Mouse (Mus musculus): ENCODE data around the gene Fchsd2.
A peak's percentile ranks its signal among the peaks of the same experiment; 100 is the strongest.

DNA sequence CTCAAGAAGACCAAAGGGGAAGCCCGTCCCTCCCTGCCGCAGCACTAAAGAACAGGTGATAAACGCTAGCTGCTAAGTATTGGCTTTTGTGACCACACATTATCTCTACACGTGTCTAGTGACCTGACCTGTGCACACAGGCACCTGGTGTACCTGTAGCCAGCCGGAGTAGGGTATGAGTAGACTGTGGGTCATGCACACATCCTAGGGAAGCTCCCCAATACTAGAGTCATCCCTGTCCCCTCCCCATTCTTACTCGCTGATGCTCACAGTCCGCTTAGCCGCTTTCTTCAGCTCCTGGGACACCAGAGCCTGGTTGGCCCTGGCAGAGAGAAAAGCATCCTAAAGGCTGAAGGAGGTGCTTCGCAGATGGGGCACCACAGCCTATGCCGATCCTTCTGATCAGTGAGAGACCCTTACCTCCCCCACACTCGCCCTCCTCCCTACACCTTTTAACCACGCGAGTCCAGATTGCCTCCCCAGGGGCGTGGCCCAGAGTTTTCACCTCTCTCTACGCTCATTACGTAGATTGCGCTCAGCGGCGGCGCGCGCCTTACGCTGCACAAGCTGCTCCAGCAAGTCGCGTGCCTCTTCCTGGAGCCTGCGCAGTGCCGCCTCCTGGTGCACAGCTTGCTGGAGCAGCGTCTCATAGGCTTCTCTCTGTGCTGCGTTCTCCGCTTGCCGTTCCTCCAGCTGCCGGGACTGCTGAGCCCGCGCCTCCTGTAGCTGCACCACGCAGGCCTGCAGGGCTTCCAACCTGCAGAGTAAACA, 203.8 kb downstream of the Fchsd2 start:
- TF ChIP-seq CTCF (IDR thresholded peaks at IDR 0.05; ENCODE audit: low read depth, low read length), result 0 out of 2 replicates have a peak, but pooled peaks have one; percentile 9
- TF ChIP-seq POLR2A (IDR thresholded peaks at IDR 0.05; ENCODE audit: extremely low read depth, insufficient read depth, low read length), result no peak
